Mouse (Mus musculus): ENCODE measurements around the gene Mov10. TPM values are rescaled to one million over a fixed set of nuclear protein-coding genes. Genes with fewer than 3 reads are reported as not detected.
A peak's percentile ranks its signal among the peaks of the same experiment; 100 is the strongest.
"Not testable (repeated sequence)": the region's sequence is repeated elsewhere in the genome, so short reads cannot be mapped to it uniquely, and the experiment has no call there.

Gene Mov10
- polyA plus RNA-seq, 1 experiment from 2014 or later = 27.1 TPM

DNA sequence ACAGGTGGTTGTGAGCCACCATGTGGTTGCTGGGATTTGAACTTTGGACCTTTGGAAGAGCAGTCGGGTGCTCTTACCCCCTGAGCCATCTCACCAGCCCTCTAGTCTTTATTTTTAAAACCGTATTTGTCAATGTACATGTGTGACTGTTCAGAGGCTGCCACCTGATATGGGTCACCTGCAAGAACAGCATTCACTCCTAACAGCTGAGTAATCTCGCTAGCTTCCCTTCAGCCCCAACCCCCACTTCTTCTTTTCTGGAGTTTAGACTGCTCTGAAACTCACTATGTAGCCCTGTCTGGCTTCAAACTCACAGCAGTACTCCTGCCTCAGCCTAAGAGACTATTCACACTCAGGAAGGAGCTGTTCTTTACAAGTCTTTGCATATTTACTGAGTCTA lies 4.0 kb upstream of the Mov10 start:
- no peak overlapping the region for H3K4me3 ChIP-seq
- WGBS = 86% methylated on average over 3 of the region's 3 CpGs
- no peak overlapping the region for H3K4me2 ChIP-seq (replicated peaks)
- H3K9me3 ChIP-seq (replicated peaks) = no peaks in the 10 kb centered on the region
- no peak overlapping the region for H3K9ac ChIP-seq
- peaks cover 7% of the 10 kb centered on the region for H3K4me1 ChIP-seq
- no peak for ATAC-seq (ENCODE audit: low FRiP score)
- no peak overlapping the region for H3K27ac ChIP-seq
- no peaks in the 10 kb centered on the region for H3K27me3 ChIP-seq
- peaks cover 15% of the 10 kb centered on the region for H3K36me3 ChIP-seq

- H3K36me3 ChIP-seq = peaks cover 6% of the 10 kb centered on the region; the same call in 1 of the 2 replicates
- no peak overlapping the region for H3K27ac ChIP-seq
- H3K9me3 ChIP-seq (replicated peaks) = no peaks in the 10 kb centered on the region
- no peak for ATAC-seq (ENCODE audit: low FRiP score)
- peaks cover 14% of the 10 kb centered on the region for H3K4me1 ChIP-seq
- no peaks in the 10 kb centered on the region for H3K27me3 ChIP-seq
- WGBS = 50% methylated on average over 1 of the region's 1 CpGs
- no peak overlapping the region for H3K4me2 ChIP-seq (replicated peaks)
- no peak overlapping the region for H3K4me3 ChIP-seq
- H3K9ac ChIP-seq = no peak overlapping the region
Measured at GRCm38 (mm10) chr3:104820426-104820825, 2.1 kb upstream of the Mov10 start.

DNA sequence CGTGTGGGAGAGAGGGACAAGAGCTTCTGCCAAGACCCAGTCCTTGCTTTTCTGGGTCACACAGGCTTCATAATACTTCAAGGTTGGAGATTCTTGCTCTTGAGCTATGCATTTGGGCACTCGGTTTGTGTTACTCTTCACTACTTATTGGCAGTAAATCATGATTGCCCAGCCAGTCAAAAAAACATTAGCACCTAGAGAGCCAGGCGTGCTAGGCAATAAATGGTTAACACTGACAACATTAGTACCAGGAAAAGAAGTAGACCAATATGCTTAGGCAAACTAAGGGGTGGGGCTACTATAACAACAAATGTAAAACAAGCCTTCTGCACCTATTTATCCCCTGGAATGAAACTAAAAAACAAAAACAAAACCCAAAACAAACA lies 379 bp upstream of the Mov10 start:
- Histone ChIP-seq H3K9ac (peak overlapping the region; percentile 80), H3K27ac (peak overlapping the region; percentile 49; the same call in 1 of the 2 replicates), H3K36me3 (peaks cover 6% of the 10 kb centered on the region; the same call in 1 of the 2 replicates), H3K4me1 (peaks cover 14% of the 10 kb centered on the region), H3K27me3 (no peaks in the 10 kb centered on the region), H3K4me2 (replicated peaks) (peak overlapping the region; percentile 99), H3K4me3 (peak overlapping the region; percentile 75), H3K9me3 (replicated peaks) (no peaks in the 10 kb centered on the region)
- no peak for ATAC-seq (ENCODE audit: low FRiP score)
- 6% methylated on average over 3 of the region's 3 CpGs for WGBS

DNA sequence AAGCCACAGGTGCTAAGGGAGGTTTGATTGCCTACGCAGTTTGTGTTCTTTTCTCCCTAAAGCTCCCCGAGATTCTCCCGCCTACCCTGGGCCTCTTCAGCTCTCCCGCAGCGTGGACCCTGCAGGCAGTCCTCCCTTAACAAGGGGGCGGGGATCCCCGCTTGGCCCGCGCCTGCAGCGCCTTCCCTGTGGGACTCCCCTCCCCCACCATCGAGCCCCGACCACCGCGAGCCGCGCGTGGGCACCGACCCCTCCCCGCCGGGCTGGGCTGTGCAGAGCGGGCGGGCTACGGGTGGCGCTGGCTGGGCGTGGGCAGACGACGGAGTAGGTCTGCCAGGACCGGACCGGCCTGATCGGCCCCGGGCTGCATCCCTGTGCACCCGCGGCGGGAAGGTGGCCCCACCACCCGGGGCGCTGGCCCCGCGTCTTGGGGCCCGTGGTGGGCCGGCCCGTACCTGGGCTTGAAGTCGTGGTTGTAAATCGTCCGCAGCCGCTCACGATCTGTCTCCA lies 827 bp downstream of the Mov10 start:
- Histone ChIP-seq H3K9me3 (replicated peaks) (no peaks in the 10 kb centered on the region), H3K4me3 (peak overlapping the region; percentile 75), H3K27me3 (no peaks in the 10 kb centered on the region), H3K27ac (peak overlapping the region; percentile 66), H3K9ac (peak overlapping the region; percentile 80), H3K36me3 (peaks cover 6% of the 10 kb centered on the region; the same call in 1 of the 2 replicates), H3K4me2 (replicated peaks) (peak overlapping the region; percentile 99), H3K4me1 (peaks cover 14% of the 10 kb centered on the region)
- under 1% methylated on average over 46 of the region's 46 CpGs for WGBS
- peak; percentile 83 for ATAC-seq (ENCODE audit: low FRiP score)

DNA sequence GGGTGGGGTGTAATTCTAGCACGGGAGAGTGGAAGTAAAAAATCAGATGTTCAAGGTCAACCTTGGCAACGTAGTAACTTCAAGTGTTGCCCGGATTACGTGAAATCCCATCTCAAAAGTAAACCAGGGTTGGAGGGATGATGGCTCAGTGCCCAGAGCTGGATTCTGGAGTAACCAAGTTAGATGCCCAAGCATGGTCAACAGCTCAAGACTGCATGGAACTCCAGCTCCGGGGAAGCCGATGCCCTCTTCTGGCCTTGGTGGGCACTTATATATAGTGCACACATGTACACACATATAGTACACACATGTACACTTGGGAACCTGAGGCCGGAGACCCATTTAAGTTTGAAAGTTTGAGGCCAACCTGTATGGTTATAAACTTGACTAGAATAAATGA lies 2.2 kb downstream of the Mov10 start:
- Histone ChIP-seq H3K4me3 (no peak overlapping the region), H3K36me3 (peaks cover under 1% of the 10 kb centered on the region; the same call in 1 of the 2 replicates), H3K27ac (no peak overlapping the region), H3K4me1 (peaks cover 16% of the 10 kb centered on the region), H3K9ac (no peak overlapping the region), H3K27me3 (no peaks in the 10 kb centered on the region), H3K9me3 (replicated peaks) (no peaks in the 10 kb centered on the region), H3K4me2 (replicated peaks) (no peak overlapping the region)
- no peak for ATAC-seq (ENCODE audit: low FRiP score)
- 98% methylated on average over 7 of the region's 7 CpGs for WGBS

DNA sequence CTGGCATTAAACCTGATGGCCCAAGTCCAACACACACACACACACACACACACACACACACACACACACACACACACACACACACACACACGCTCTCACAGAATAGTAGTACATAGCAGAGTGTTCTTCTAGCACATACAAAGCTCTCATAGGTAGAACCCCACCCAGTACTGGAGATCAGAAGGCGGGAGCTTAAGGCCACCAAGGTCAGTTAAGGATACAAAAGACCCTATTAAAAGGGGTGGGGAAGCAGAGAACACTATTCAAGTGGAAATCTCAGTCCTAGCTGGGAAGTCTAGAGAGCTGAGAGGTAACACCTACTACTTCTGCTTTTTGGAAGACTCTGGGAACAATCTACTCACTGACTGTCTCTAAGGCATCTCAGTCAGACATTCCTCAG lies 3.0 kb downstream of the Mov10 start:
- Histone ChIP-seq H3K4me2 (replicated peaks) (no peak overlapping the region), H3K9ac (no peak overlapping the region), H3K4me3 (no peak overlapping the region), H3K27ac (no peak overlapping the region), H3K4me1 (peaks cover 16% of the 10 kb centered on the region), H3K27me3 (no peaks in the 10 kb centered on the region), H3K36me3 (no peaks in the 10 kb centered on the region), H3K9me3 (replicated peaks) (no peaks in the 10 kb centered on the region)
- no peak for ATAC-seq (ENCODE audit: low FRiP score)
- WGBS = 70% methylated on average over 1 of the region's 2 CpGs

- H3K4me2 ChIP-seq (replicated peaks) = no peak overlapping the region
- no peak overlapping the region for H3K4me3 ChIP-seq
- peaks cover 16% of the 10 kb centered on the region for H3K4me1 ChIP-seq
- ATAC-seq (ENCODE audit: low FRiP score) = no peak
- 100% methylated on average over 1 of the region's 1 CpGs for WGBS
- H3K27me3 ChIP-seq = no peaks in the 10 kb centered on the region
- no peak overlapping the region for H3K9ac ChIP-seq
- H3K27ac ChIP-seq = no peak overlapping the region
- H3K9me3 ChIP-seq (replicated peaks) = no peaks in the 10 kb centered on the region
- H3K36me3 ChIP-seq = no peaks in the 10 kb centered on the region
Measured at GRCm38 (mm10) chr3:104814746-104815145, 3.6 kb downstream of the Mov10 start.

- not testable (repeated sequence) for H3K4me2 ChIP-seq (replicated peaks); H3K27ac ChIP-seq; H3K36me3 ChIP-seq; H3K9me3 ChIP-seq (replicated peaks); ATAC-seq (ENCODE audit: low FRiP score); H3K27me3 ChIP-seq; H3K9ac ChIP-seq; H3K4me3 ChIP-seq
- peaks cover 11% of the 10 kb centered on the region for H3K4me1 ChIP-seq
- 92% methylated on average over 7 of the region's 7 CpGs for WGBS
Measured at GRCm38 (mm10) chr3:104813227-104813626, 5.1 kb downstream of the Mov10 start.

- no peaks in the 10 kb centered on the region for H3K36me3 ChIP-seq
- H3K4me2 ChIP-seq (replicated peaks) = no peak overlapping the region
- 89% methylated on average over 4 of the region's 4 CpGs for WGBS
Measured at GRCm38 (mm10) chr3:104812254-104812653, 6.1 kb downstream of the Mov10 start.

GRCm38 (mm10) chr3:104811752-104812151 lies 6.6 kb downstream of the Mov10 start:
- no peak for ATAC-seq (ENCODE audit: low FRiP score)
- no peaks in the 10 kb centered on the region for H3K27me3 ChIP-seq
- no peak overlapping the region for H3K9ac ChIP-seq
- peaks cover 3% of the 10 kb centered on the region; the same call in 1 of the 2 replicates for H3K4me1 ChIP-seq
- H3K36me3 ChIP-seq = no peaks in the 10 kb centered on the region
- WGBS = 35% methylated on average over 3 of the region's 3 CpGs
- H3K27ac ChIP-seq = no peak overlapping the region
- H3K4me3 ChIP-seq = no peak overlapping the region
- no peak overlapping the region for H3K4me2 ChIP-seq (replicated peaks)
- H3K9me3 ChIP-seq (replicated peaks) = no peaks in the 10 kb centered on the region

More at GRCm38 (mm10) chr3:104812254-104812653, 6.1 kb downstream of the Mov10 start:
- peaks cover 8% of the 10 kb centered on the region; the same call in 1 of the 2 replicates for H3K4me1 ChIP-seq
- H3K27ac ChIP-seq = no peak overlapping the region
- no peak overlapping the region for H3K4me3 ChIP-seq
- no peak for ATAC-seq (ENCODE audit: low FRiP score)
- H3K9ac ChIP-seq = no peak overlapping the region
- no peaks in the 10 kb centered on the region for H3K9me3 ChIP-seq (replicated peaks)
- H3K27me3 ChIP-seq = no peaks in the 10 kb centered on the region

DNA sequence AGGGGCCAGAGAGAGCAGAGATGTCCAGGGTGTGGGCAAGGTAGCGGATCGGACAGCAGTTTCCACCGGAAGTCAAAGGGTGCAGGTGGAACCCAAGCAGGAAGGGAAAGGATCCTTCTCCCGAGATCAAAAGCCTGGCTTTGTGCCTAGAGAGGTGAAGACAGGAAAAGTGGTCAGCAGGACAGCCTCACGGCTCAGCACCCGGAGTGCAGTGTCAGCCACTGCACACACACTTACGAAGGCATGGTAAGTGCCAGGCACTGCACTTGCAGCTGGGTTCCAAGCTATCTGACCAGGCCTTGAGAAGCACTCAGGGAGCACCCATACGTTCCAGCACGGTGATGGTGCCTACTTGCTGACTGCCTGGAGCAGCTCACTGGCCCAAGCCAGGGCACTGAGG lies 12.8 kb downstream of the Mov10 start:
- WGBS = 79% methylated on average over 9 of the region's 9 CpGs
- Histone ChIP-seq H3K36me3 (peaks cover 14% of the 10 kb centered on the region), H3K27me3 (no peaks in the 10 kb centered on the region), H3K4me2 (replicated peaks) (no peak overlapping the region), H3K4me3 (no peak overlapping the region), H3K9ac (0 out of 2 replicates have a peak overlapping the region, but pooled peaks have one; percentile 27), H3K27ac (no peak overlapping the region), H3K9me3 (replicated peaks) (no peaks in the 10 kb centered on the region), H3K4me1 (no peaks in the 10 kb centered on the region)
- no peak for ATAC-seq (ENCODE audit: low FRiP score)

DNA sequence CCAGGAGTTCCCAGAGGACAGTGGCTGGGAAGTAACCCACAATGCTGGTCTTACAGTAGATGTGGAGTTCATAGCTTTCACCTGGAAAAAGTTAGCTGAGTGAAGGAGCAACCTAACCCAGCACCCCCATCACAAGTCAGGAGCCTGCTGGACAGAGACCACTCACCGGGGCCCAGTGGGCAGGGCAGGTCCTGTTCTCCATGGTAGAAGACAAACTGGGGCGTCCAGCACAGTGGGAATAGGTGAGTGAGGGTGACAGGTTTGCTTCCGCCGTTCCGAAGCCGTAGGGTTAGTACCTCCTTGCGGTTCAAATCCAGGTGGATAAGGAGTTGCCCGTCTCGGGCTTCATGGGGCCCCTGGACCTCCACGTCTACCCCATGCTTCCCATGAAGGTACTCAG lies 14.1 kb downstream of the Mov10 start:
- Histone ChIP-seq H3K9ac (no peak overlapping the region), H3K4me2 (replicated peaks) (no peak overlapping the region), H3K27ac (no peak overlapping the region), H3K4me3 (no peak overlapping the region), H3K9me3 (replicated peaks) (no peaks in the 10 kb centered on the region), H3K36me3 (peaks cover 19% of the 10 kb centered on the region), H3K27me3 (no peaks in the 10 kb centered on the region), H3K4me1 (no peaks in the 10 kb centered on the region)
- WGBS = 88% methylated on average over 10 of the region's 10 CpGs
- no peak for ATAC-seq (ENCODE audit: low FRiP score)

- ATAC-seq (ENCODE audit: low FRiP score) = no peak
- Histone ChIP-seq H3K27me3 (no peaks in the 10 kb centered on the region), H3K9ac (no peak overlapping the region), H3K27ac (no peak overlapping the region), H3K4me3 (no peak overlapping the region), H3K9me3 (replicated peaks) (no peaks in the 10 kb centered on the region), H3K4me2 (replicated peaks) (no peak overlapping the region), H3K36me3 (peaks cover 27% of the 10 kb centered on the region), H3K4me1 (no peaks in the 10 kb centered on the region)
- WGBS = 85% methylated on average over 6 of the region's 6 CpGs
Measured at GRCm38 (mm10) chr3:104801481-104801880, 16.9 kb downstream of the Mov10 start.

Measured in hindbrain, embryonic 12.5 days (tissue).